24 mouse cellular contexts compared by ENCODE assay signal in the genomic region with DNA sequence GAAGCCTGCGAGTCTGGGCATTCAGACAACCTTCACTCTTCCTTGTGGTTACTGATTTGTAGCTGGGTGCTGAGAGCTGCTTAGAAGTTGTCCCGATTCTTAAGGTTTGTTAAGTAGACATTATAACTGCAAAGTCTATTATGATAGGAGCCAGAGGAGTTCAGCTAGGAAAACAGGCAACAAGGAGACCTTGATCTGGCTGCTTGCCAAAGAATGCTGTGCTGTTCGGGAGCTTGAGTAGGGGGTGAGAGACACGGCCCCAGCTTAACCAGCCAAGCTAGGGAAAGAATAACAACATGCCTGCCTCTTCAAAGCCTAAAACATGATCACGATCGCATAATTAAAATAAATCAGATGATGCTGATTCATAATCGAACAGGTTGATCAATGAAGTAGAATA. TPM values are rescaled to one million over a fixed set of nuclear protein-coding genes. Genes with fewer than 3 reads are reported as not detected.
A peak's percentile ranks its signal among the peaks of the same experiment; 100 is the strongest.
DNase-seq lines count a peak whose midpoint lies in the region; ATAC-seq and TF ChIP-seq lines count a peak whose summit lies in the region.
"Had no signal": no experiment of that assay in that cellular context is flagged by ENCODE, and none has a peak within 500 bp of the region (broad histone marks: within the 10 kb centered on the region; RNA-seq: fewer than 3 reads in every experiment).

No protein-coding gene starts in this region.

- H3K27ac ChIP-seq in embryonic facial prominence, embryonic 11.5 days (replicated peaks; ENCODE audit: low read depth, low read length): no peak overlapping the region
- no peak overlapping the region for H3K27ac ChIP-seq in embryonic facial prominence, embryonic 10.5 days (replicated peaks)
- H3K27ac ChIP-seq in heart, embryonic 15.5 days: no peak overlapping the region
- no peak overlapping the region for H3K27ac ChIP-seq in lung, embryonic 14.5 days (ENCODE audit: low read depth)
- H3K27ac ChIP-seq: embryonic facial prominence, embryonic 15.5 days; forebrain, embryonic 10.5 days; gastrocnemius, adult 2 months; hindbrain, embryonic 12.5 days; left cerebral cortex, adult 2 months; limb, embryonic 13.5 days had no signal

- peak; percentile 21 for DNase-seq in embryonic facial prominence, embryonic 11.5 days (ENCODE audit: low spot score)
- no peak for DNase-seq in embryonic facial prominence, embryonic 10.5 days (ENCODE audit: low spot score)
- no peak for DNase-seq in heart, postnatal 36 days
- DNase-seq in lung, embryonic 14.5 days: peak; percentile 45
- DNase-seq in lung, postnatal 4 days: no peak
- DNase-seq in retina, postnatal 1 day: peak; percentile 67
- DNase-seq: adrenal gland, adult 8-10 months; cerebellum, adult 2 months; gastrocnemius, adult 2 months; kidney, postnatal 14 days; lung, postnatal 14 days; thymus, postnatal 25 days had no signal

- H3K4me2 ChIP-seq in embryonic facial prominence, embryonic 11.5 days (ENCODE audit: low read depth, low read length): no peak overlapping the region
- H3K4me2 ChIP-seq in heart, embryonic 15.5 days: peak overlapping the region; percentile 34
- no peak overlapping the region for H3K4me2 ChIP-seq in lung, embryonic 14.5 days
- H3K4me2 ChIP-seq: embryonic facial prominence, embryonic 15.5 days; hindbrain, embryonic 12.5 days; limb, embryonic 13.5 days had no signal

- 67% methylated on average over 7 of the region's 7 CpGs for WGBS in embryonic facial prominence, embryonic 11.5 days
- 75% methylated on average over 7 of the region's 7 CpGs for WGBS in embryonic facial prominence, embryonic 10.5 days
- WGBS in heart, embryonic 15.5 days: 31% methylated on average over 7 of the region's 7 CpGs
- 39% methylated on average over 7 of the region's 7 CpGs for WGBS in lung, embryonic 14.5 days

- no peaks in the 10 kb centered on the region for H3K9me3 ChIP-seq in embryonic facial prominence, embryonic 11.5 days (replicated peaks; ENCODE audit: control insufficient read depth, low read length)
- H3K9me3 ChIP-seq in embryonic facial prominence, embryonic 10.5 days: no peaks in the 10 kb centered on the region
- H3K9me3 ChIP-seq in heart, embryonic 15.5 days (replicated peaks): no peaks in the 10 kb centered on the region
- no peaks in the 10 kb centered on the region for H3K9me3 ChIP-seq in lung, embryonic 14.5 days (ENCODE audit: low read depth, low read length)
- H3K9me3 ChIP-seq: embryonic facial prominence, embryonic 15.5 days; forebrain, embryonic 10.5 days; hindbrain, embryonic 12.5 days; limb, embryonic 13.5 days had no signal

- no peaks in the 10 kb centered on the region for H3K4me1 ChIP-seq in embryonic facial prominence, embryonic 11.5 days (ENCODE audit: control insufficient read depth, insufficient read depth, low read length)
- H3K4me1 ChIP-seq in embryonic facial prominence, embryonic 10.5 days: peaks cover 13% of the 10 kb centered on the region
- H3K4me1 ChIP-seq in heart, embryonic 15.5 days (replicated peaks): peaks cover 25% of the 10 kb centered on the region
- no peaks in the 10 kb centered on the region; the same call in 1 of the 2 replicates for H3K4me1 ChIP-seq in lung, embryonic 14.5 days (ENCODE audit: insufficient read depth)

- H3K4me3 ChIP-seq in embryonic facial prominence, embryonic 11.5 days (ENCODE audit: low read depth, low read length): no peak overlapping the region
- no peak overlapping the region for H3K4me3 ChIP-seq in embryonic facial prominence, embryonic 10.5 days
- H3K4me3 ChIP-seq in heart, embryonic 15.5 days: no peak overlapping the region
- no peak overlapping the region for H3K4me3 ChIP-seq in lung, embryonic 14.5 days (ENCODE audit: low read depth, low read length)
- H3K4me3 ChIP-seq: embryonic facial prominence, embryonic 15.5 days; forebrain, embryonic 10.5 days; gastrocnemius, adult 2 months; hindbrain, embryonic 12.5 days; left cerebral cortex, adult 2 months; limb, embryonic 13.5 days had no signal

- no peaks in the 10 kb centered on the region for H3K36me3 ChIP-seq in embryonic facial prominence, embryonic 11.5 days (replicated peaks; ENCODE audit: control insufficient read depth, insufficient read depth, low read depth, low read length)
- no peaks in the 10 kb centered on the region for H3K36me3 ChIP-seq in embryonic facial prominence, embryonic 10.5 days (replicated peaks)
- H3K36me3 ChIP-seq in heart, embryonic 15.5 days: no peaks in the 10 kb centered on the region
- H3K36me3 ChIP-seq in lung, embryonic 14.5 days (ENCODE audit: insufficient read depth): no peaks in the 10 kb centered on the region
- H3K36me3 ChIP-seq: embryonic facial prominence, embryonic 15.5 days; forebrain, embryonic 10.5 days; hindbrain, embryonic 12.5 days; limb, embryonic 13.5 days had no signal

- intact Hi-C loops in heart, postnatal 36 days (cut with DNase I): no loop called here

- no peak overlapping the region for H3K9ac ChIP-seq in embryonic facial prominence, embryonic 11.5 days (replicated peaks; ENCODE audit: low read length)
- H3K9ac ChIP-seq in heart, embryonic 15.5 days: no peak overlapping the region
- no peak overlapping the region for H3K9ac ChIP-seq in lung, embryonic 14.5 days
- H3K9ac ChIP-seq: embryonic facial prominence, embryonic 15.5 days; hindbrain, embryonic 12.5 days; limb, embryonic 13.5 days had no signal

- no peak for ATAC-seq in embryonic facial prominence, embryonic 11.5 days (replicated peaks; ENCODE audit: insufficient number of reproducible peaks, low FRiP score, low TSS enrichment, low read depth)
- ATAC-seq in heart, embryonic 15.5 days (replicated peaks; ENCODE audit: insufficient number of reproducible peaks, insufficient read depth, low FRiP score, low read depth): peak; percentile 30; the same call in 1 of the 2 replicates
- ATAC-seq in lung, embryonic 14.5 days (ENCODE audit: insufficient read depth): no peak
- ATAC-seq: intestine, embryonic 16.5 days had no signal

- no peak for TF ChIP-seq CTCF in lung, embryonic 14.5 days (IDR thresholded peaks at IDR 0.05; ENCODE audit: low read depth)

- H3K27me3 ChIP-seq in embryonic facial prominence, embryonic 11.5 days (ENCODE audit: control insufficient read depth, insufficient read depth, low read length): no peaks in the 10 kb centered on the region
- peaks cover 5% of the 10 kb centered on the region; the same call in 1 of the 2 replicates for H3K27me3 ChIP-seq in embryonic facial prominence, embryonic 10.5 days (replicated peaks; ENCODE audit: low read depth, poor library complexity, severe bottlenecking)
- H3K27me3 ChIP-seq in heart, embryonic 15.5 days: no peaks in the 10 kb centered on the region; the same call in 1 of the 2 replicates
- H3K27me3 ChIP-seq in lung, embryonic 14.5 days (ENCODE audit: insufficient read depth, low read length): no peaks in the 10 kb centered on the region
- H3K27me3 ChIP-seq: CH12.LX; embryonic facial prominence, embryonic 15.5 days; limb, embryonic 13.5 days had no signal

RNA-seq across cellular contexts. Expression of a gene that starts 59.1 kb away (rescaled TPM):
- 0.58 and 1.1 TPM in 2 replicates for polyA plus RNA-seq in embryonic facial prominence, embryonic 11.5 days (2014; fragmentation: Nextera tagmentation; extraction: Ambion mirVana)
- 0.73 and 1.1 TPM in 2 replicates for polyA plus RNA-seq in embryonic facial prominence, embryonic 10.5 days (2016; fragmentation: Nextera tagmentation; extraction: Ambion mirVana)
- polyA plus RNA-seq in heart, embryonic 15.5 days (2015; fragmentation: Nextera tagmentation; extraction: Ambion mirVana): 0.34 and 0.62 TPM in 2 replicates
- total RNA-seq in heart, postnatal 36 days (2021): under 1 TPM in 1 of 2 experiments, not detected in 1; 0.22 TPM
- 0.24 and 0.34 TPM in 2 replicates for polyA plus RNA-seq in lung, embryonic 14.5 days (2014; fragmentation: Nextera tagmentation; extraction: Ambion mirVana)
- total RNA-seq: granulocyte monocyte progenitor cell, adult 5-6 weeks; megakaryocyte-erythroid progenitor cell, adult 5-6 weeks; neutrophil, adult 5-6 weeks had no signal
- polyA plus RNA-seq: liver, embryonic 16.5 days had no signal

Comparison
In these comparisons a context has a peak if more than half of its experiments do, and no peak if none do; other contexts are left out.
1. DNase-seq: peak in embryonic facial prominence, embryonic 11.5 days (single experiment), lung, embryonic 14.5 days (single experiment) and retina, postnatal 1 day (single experiment); none in embryonic facial prominence, embryonic 10.5 days (single experiment), heart, postnatal 36 days (0 of 2) and lung, postnatal 4 days (0 of 2).